Mouse (Mus musculus): ENCODE data around the gene Ddx42.

Gene Ddx42

GRCm38 (mm10) chr11:106267871-106268270, 51.1 kb downstream of the Ddx42 start:
- DNase-seq (ENCODE audit: low read depth in 1 of 2, low spot score in 2 of 2), result no peak

- DNase-seq (ENCODE audit: low read depth in 1 of 2, low spot score in 2 of 2), result no peak
These were observed 51.8 kb downstream of the Ddx42 start for GRCm38 (mm10) chr11:106268326-106269059.

GRCm38 (mm10) chr11:106269060-106269431, 52.3 kb downstream of the Ddx42 start:
- DNase-seq (ENCODE audit: low read depth in 1 of 2, low spot score in 2 of 2), result no peak

GRCm38 (mm10) chr11:106271131-106271793, 54.5 kb downstream of the Ddx42 start:
- DNase-seq (ENCODE audit: low read depth in 1 of 2, low spot score in 2 of 2), result no peak

- DNase-seq (ENCODE audit: low read depth in 1 of 2, low spot score in 2 of 2), result peak in 1 of 2 experiments; percentile 19
These were observed 55.3 kb downstream of the Ddx42 start for GRCm38 (mm10) chr11:106271794-106272643.

GRCm38 (mm10) chr11:106272644-106273310, 56.1 kb downstream of the Ddx42 start, which contains the start of gene Smarcd2:
Smarcd2 (minus strand) TSS chr11:106272972.
- DNase-seq (ENCODE audit: low read depth in 1 of 2, low spot score in 2 of 2), result peak; percentile 98 to 99

GRCm38 (mm10) chr11:106273311-106273684, 56.6 kb downstream of the Ddx42 start:
- no peak for DNase-seq (ENCODE audit: low read depth in 1 of 2, low spot score in 2 of 2)

- DNase-seq (ENCODE audit: low read depth in 1 of 2, low spot score in 2 of 2), result no peak
These were observed 57.1 kb downstream of the Ddx42 start for GRCm38 (mm10) chr11:106273811-106274210.

- DNase-seq (ENCODE audit: low read depth in 1 of 2, low spot score in 2 of 2), result no peak
These were observed 57.6 kb downstream of the Ddx42 start for GRCm38 (mm10) chr11:106274374-106274773.

GRCm38 (mm10) chr11:106274971-106275411, 58.3 kb downstream of the Ddx42 start:
- DNase-seq (ENCODE audit: low read depth in 1 of 2, low spot score in 2 of 2), result no peak

GRCm38 (mm10) chr11:106276454-106276853, 59.7 kb downstream of the Ddx42 start, which contains the start of gene Tcam1:
Tcam1 (plus strand) TSS chr11:106276672.
- DNase-seq (ENCODE audit: low read depth in 1 of 2, low spot score in 2 of 2), result peak; percentile 81 to 94

GRCm38 (mm10) chr11:106282452-106282851, 65.7 kb downstream of the Ddx42 start:
- DNase-seq (ENCODE audit: low read depth in 1 of 2, low spot score in 2 of 2), result no peak

- DNase-seq (ENCODE audit: low read depth in 1 of 2, low spot score in 2 of 2), result no peak
These were observed 66.6 kb downstream of the Ddx42 start for GRCm38 (mm10) chr11:106283371-106283770.

- no peak for DNase-seq (ENCODE audit: low read depth in 1 of 2, low spot score in 2 of 2)
These were observed 67.4 kb downstream of the Ddx42 start for GRCm38 (mm10) chr11:106284126-106284525.

GRCm38 (mm10) chr11:106286206-106286605, 69.5 kb downstream of the Ddx42 start:
- DNase-seq (ENCODE audit: low read depth in 1 of 2, low spot score in 2 of 2), result no peak

- DNase-seq (ENCODE audit: low read depth in 1 of 2, low spot score in 2 of 2), result no peak
These were observed 70.3 kb downstream of the Ddx42 start for GRCm38 (mm10) chr11:106286987-106287386.

- no peak for DNase-seq (ENCODE audit: low read depth in 1 of 2, low spot score in 2 of 2)
These were observed 72.6 kb downstream of the Ddx42 start for GRCm38 (mm10) chr11:106289369-106289768.

GRCm38 (mm10) chr11:106290376-106290775, 73.7 kb downstream of the Ddx42 start:
- no peak for DNase-seq (ENCODE audit: low read depth in 1 of 2, low spot score in 2 of 2)

- no peak for DNase-seq (ENCODE audit: low read depth in 1 of 2, low spot score in 2 of 2)
These were observed 75.1 kb downstream of the Ddx42 start for GRCm38 (mm10) chr11:106291861-106292260.

Measured in monocyte, adult 2 months (primary cell).